Mouse (Mus musculus): ENCODE measurements around the gene Bach2.

Bach2 gene

GRCm38 (mm10) chr4:32387479-32388240 lies 149.1 kb downstream of the Bach2 start:
- peak in 1 of 2 experiments; percentile 43 for DNase-seq (ENCODE audit: low spot score in 2 of 2)

GRCm38 (mm10) chr4:32388564-32388963 lies 150.0 kb downstream of the Bach2 start:
- no peak for DNase-seq (ENCODE audit: low spot score in 2 of 2)

GRCm38 (mm10) chr4:32389107-32389800 lies 150.7 kb downstream of the Bach2 start:
- DNase-seq (ENCODE audit: low spot score in 2 of 2): no peak

- DNase-seq (ENCODE audit: low spot score in 2 of 2): no peak
Measured at GRCm38 (mm10) chr4:32391260-32391659, 152.7 kb downstream of the Bach2 start.

- no peak for DNase-seq (ENCODE audit: low spot score in 2 of 2)
Measured at GRCm38 (mm10) chr4:32393226-32393625, 154.6 kb downstream of the Bach2 start.

- no peak for DNase-seq (ENCODE audit: low spot score in 2 of 2)
Measured at GRCm38 (mm10) chr4:32393951-32394350, 155.3 kb downstream of the Bach2 start.

GRCm38 (mm10) chr4:32394850-32395249 lies 156.2 kb downstream of the Bach2 start:
- DNase-seq (ENCODE audit: low spot score in 2 of 2): no peak

GRCm38 (mm10) chr4:32401459-32401858 lies 162.9 kb downstream of the Bach2 start:
- DNase-seq (ENCODE audit: low spot score in 2 of 2): no peak

- no peak for DNase-seq (ENCODE audit: low spot score in 2 of 2)
Measured at GRCm38 (mm10) chr4:32403506-32403905, 164.9 kb downstream of the Bach2 start.

GRCm38 (mm10) chr4:32405149-32405882 lies 166.7 kb downstream of the Bach2 start:
- DNase-seq (ENCODE audit: low spot score in 2 of 2): peak in 1 of 2 experiments; percentile 42

GRCm38 (mm10) chr4:32405985-32406384 lies 167.4 kb downstream of the Bach2 start:
- DNase-seq (ENCODE audit: low spot score in 2 of 2): no peak

- DNase-seq (ENCODE audit: low spot score in 2 of 2): no peak
Measured at GRCm38 (mm10) chr4:32408535-32408934, 169.9 kb downstream of the Bach2 start.

- DNase-seq (ENCODE audit: low spot score in 2 of 2): no peak
Measured at GRCm38 (mm10) chr4:32409116-32409880, 170.7 kb downstream of the Bach2 start.

- DNase-seq (ENCODE audit: low spot score in 2 of 2): no peak
Measured at GRCm38 (mm10) chr4:32413063-32413462, 174.5 kb downstream of the Bach2 start.

- no peak for DNase-seq (ENCODE audit: low spot score in 2 of 2)
Measured at GRCm38 (mm10) chr4:32413505-32413904, 174.9 kb downstream of the Bach2 start.

- DNase-seq (ENCODE audit: low spot score in 2 of 2): peak in 1 of 2 experiments; percentile 23
Measured at GRCm38 (mm10) chr4:32414959-32415358, 176.4 kb downstream of the Bach2 start.

- DNase-seq (ENCODE audit: low spot score in 2 of 2): no peak
Measured at GRCm38 (mm10) chr4:32417939-32418338, 179.3 kb downstream of the Bach2 start.

GRCm38 (mm10) chr4:32421570-32421969 lies 183.0 kb downstream of the Bach2 start:
- no peak for DNase-seq (ENCODE audit: low spot score in 2 of 2)

- DNase-seq (ENCODE audit: low spot score in 2 of 2): no peak
Measured at GRCm38 (mm10) chr4:32422427-32422826, 183.8 kb downstream of the Bach2 start.

- DNase-seq (ENCODE audit: low spot score in 2 of 2): no peak
Measured at GRCm38 (mm10) chr4:32423667-32424066, 185.1 kb downstream of the Bach2 start.

GRCm38 (mm10) chr4:32424434-32424833 lies 185.8 kb downstream of the Bach2 start:
- no peak for DNase-seq (ENCODE audit: low spot score in 2 of 2)

GRCm38 (mm10) chr4:32425060-32425459 lies 186.5 kb downstream of the Bach2 start:
- no peak for DNase-seq (ENCODE audit: low spot score in 2 of 2)
